Mouse (Mus musculus) frontal cortex, adult 2 months (tissue): ENCODE results near the gene Zfp985. TPM values are rescaled to one million over a fixed set of nuclear protein-coding genes. Genes with fewer than 3 reads are reported as not detected.
"Not testable (repeated sequence)": the region's sequence is repeated elsewhere in the genome, so short reads cannot be mapped to it uniquely, and the experiment has no call there.

Experiments
- DNase-seq, 2 experiments: peaks; one replicate each; pipeline ENCODE4 v3.0.0; 2022; ENCODE audit warnings: low spot score in 1 of 2; ENCODE audit errors: extremely low spot score in 1 of 2
- polyA plus RNA-seq: library from polyadenylated mRNA; depleted of rRNA; stranded (reverse); fragments of >200 nt; gene quantifications from 2 replicates; pipeline ENCODE4 v1.2.3, GENCODE M21; 2012; rRNA removed

The Zfp985 gene
- 0.06 and 0.08 TPM in 2 replicates for polyA plus RNA-seq

GRCm38 (mm10) chr4:147553071-147553470, at the start of gene Zfp985:
TSS of gene Zfp985 (plus strand) at chr4:147553277.
- not testable (repeated sequence) for DNase-seq

GRCm38 (mm10) chr4:147509174-147509573, 43.9 kb upstream of the Zfp985 start:
- DNase-seq = no peak

- no peak for DNase-seq
These were observed 34.1 kb upstream of the Zfp985 start for GRCm38 (mm10) chr4:147518981-147519380.

GRCm38 (mm10) chr4:147520100-147520499, 33.0 kb upstream of the Zfp985 start:
- no peak for DNase-seq

GRCm38 (mm10) chr4:147525125-147525524, 28.0 kb upstream of the Zfp985 start:
- DNase-seq = no peak

GRCm38 (mm10) chr4:147530366-147530765, 22.7 kb upstream of the Zfp985 start:
- DNase-seq = no peak

- not testable (repeated sequence) for DNase-seq
These were observed 17.2 kb upstream of the Zfp985 start for GRCm38 (mm10) chr4:147535916-147536315.

GRCm38 (mm10) chr4:147537702-147538101, 15.4 kb upstream of the Zfp985 start:
- DNase-seq = no peak

- DNase-seq = not testable (repeated sequence)
These were observed 13.2 kb upstream of the Zfp985 start, which contains the start of gene Gm16503 for GRCm38 (mm10) chr4:147539918-147540317. TSS of gene Gm16503 (plus strand) at chr4:147540218.

- DNase-seq = no peak
These were observed 12.0 kb upstream of the Zfp985 start for GRCm38 (mm10) chr4:147541105-147541504.

GRCm38 (mm10) chr4:147554361-147554760, 1.3 kb downstream of the Zfp985 start:
- not testable (repeated sequence) for DNase-seq

- not testable (repeated sequence) for DNase-seq
These were observed 3.8 kb downstream of the Zfp985 start for GRCm38 (mm10) chr4:147556921-147557320.

GRCm38 (mm10) chr4:147558011-147558410, 4.9 kb downstream of the Zfp985 start:
- DNase-seq = not testable (repeated sequence)

- not testable (repeated sequence) for DNase-seq
These were observed 6.0 kb downstream of the Zfp985 start for GRCm38 (mm10) chr4:147559096-147559495.

GRCm38 (mm10) chr4:147565426-147566220, 12.5 kb downstream of the Zfp985 start:
- DNase-seq = no peak

GRCm38 (mm10) chr4:147571156-147571555, 18.1 kb downstream of the Zfp985 start:
- DNase-seq = not testable (repeated sequence)

GRCm38 (mm10) chr4:147579371-147579770, 26.3 kb downstream of the Zfp985 start:
- DNase-seq = not testable (repeated sequence)

GRCm38 (mm10) chr4:147586511-147587473, 33.7 kb downstream of the Zfp985 start:
- DNase-seq = no peak

- not testable (repeated sequence) for DNase-seq
These were observed 41.6 kb downstream of the Zfp985 start for GRCm38 (mm10) chr4:147594630-147595029.

- DNase-seq = no peak
These were observed 44.6 kb downstream of the Zfp985 start for GRCm38 (mm10) chr4:147597685-147598084.

GRCm38 (mm10) chr4:147598831-147599230, 45.8 kb downstream of the Zfp985 start:
- no peak for DNase-seq
